Mouse (Mus musculus): ENCODE results near the gene Setd1b.

The Setd1b gene

GRCm38 (mm10) chr5:123142161-123143157 lies at the start of gene Setd1b:
TSS of gene Setd1b (plus strand) at chr5:123142193.
- DNase-seq (ENCODE audit: low spot score), result peak; percentile 40

GRCm38 (mm10) chr5:123093077-123093633 lies 48.8 kb upstream of the Setd1b start:
- no peak for DNase-seq (ENCODE audit: low spot score)

- peak; percentile 17 for DNase-seq (ENCODE audit: low spot score)
Measured at GRCm38 (mm10) chr5:123094238-123094991, 47.6 kb upstream of the Setd1b start.

GRCm38 (mm10) chr5:123096299-123096698 lies 45.7 kb upstream of the Setd1b start:
- DNase-seq (ENCODE audit: low spot score), result no peak

GRCm38 (mm10) chr5:123098487-123098886 lies 43.5 kb upstream of the Setd1b start:
- no peak for DNase-seq (ENCODE audit: low spot score)

- no peak for DNase-seq (ENCODE audit: low spot score)
Measured at GRCm38 (mm10) chr5:123102376-123102775, 39.6 kb upstream of the Setd1b start.

GRCm38 (mm10) chr5:123103556-123103955 lies 38.4 kb upstream of the Setd1b start:
- DNase-seq (ENCODE audit: low spot score), result no peak

DNA sequence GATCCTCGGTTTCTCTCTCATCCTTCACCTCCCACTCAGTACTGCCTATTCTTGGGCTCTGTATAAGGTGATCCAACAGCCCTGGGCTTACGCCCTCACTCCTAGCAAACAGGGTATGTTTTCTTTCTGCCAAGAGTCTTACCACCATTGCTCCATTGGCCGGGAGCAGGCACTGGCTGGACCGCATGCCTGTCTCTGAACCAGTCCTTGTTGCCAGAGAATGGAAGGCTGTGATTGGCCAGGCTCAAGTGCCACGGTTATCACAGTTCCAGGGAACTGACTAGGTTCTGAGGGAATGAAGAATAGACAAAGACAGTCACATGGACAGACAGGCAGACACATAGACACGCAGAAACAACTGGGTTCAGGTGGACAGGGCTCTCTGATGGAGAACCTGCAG lies 37.2 kb upstream of the Setd1b start:
- DNase-seq (ENCODE audit: low spot score), result no peak

DNA sequence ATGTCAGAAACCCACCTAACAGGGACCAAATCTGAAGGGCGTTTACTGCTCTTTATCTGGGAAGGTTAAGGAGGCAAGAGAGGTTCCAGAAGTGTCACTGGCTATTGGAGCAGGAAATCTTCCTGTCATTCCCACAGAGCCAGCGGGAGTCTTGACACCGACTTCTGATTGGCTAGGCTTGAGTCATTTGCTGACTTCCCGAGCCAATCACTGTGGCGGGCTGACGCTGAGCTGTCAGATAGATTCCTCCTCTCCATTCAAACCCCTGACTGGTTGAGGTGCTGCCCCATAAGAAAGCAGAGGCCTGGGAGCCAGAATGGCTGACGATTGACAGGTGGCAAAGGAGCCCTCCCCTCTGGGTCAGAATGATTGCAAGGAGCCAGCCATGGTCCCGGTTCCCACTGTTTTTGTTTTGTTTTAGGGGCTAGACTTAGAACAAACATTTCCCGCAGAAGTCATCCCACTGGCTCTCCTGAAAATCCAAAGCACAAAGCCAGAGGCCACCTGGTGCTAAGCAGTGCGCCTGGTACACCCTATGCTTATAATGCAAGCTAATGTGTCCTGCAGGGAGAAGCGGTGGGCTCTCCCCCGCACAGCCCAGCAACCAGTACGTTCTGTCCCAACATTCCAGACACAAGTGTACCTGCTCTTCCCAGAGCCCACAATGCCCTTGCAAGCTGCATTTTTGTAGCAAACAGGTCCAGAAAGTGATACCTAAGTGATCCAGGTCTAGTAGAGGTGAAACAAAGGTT lies 32.4 kb upstream of the Setd1b start:
- no peak for DNase-seq (ENCODE audit: low spot score)

DNA sequence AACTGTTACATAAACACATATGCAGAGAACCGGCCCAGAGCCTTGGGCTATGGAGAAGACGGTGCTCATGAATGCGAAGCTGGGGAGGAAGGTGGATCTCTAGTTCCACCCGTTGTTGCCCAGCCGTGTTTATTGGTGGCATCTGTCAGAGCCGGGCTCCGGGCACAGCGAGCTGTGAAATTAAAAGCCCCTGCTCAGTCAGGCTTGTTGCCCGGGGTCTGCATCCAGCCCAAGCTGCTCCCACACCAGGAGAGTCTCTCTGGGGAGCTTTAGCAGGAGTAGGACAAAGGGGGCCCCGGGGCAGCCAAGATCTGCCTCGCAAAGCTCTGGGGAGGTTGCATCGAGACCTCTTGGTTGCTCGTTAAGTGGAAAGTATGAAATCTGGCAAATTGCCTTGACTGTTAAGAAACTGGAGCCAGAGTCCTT lies 31.7 kb upstream of the Setd1b start:
- no peak for DNase-seq (ENCODE audit: low spot score)

- no peak for DNase-seq (ENCODE audit: low spot score)
Measured at GRCm38 (mm10) chr5:123114109-123114508, 27.9 kb upstream of the Setd1b start.

- DNase-seq (ENCODE audit: low spot score), result no peak
Measured at GRCm38 (mm10) chr5:123114924-123115323, 27.1 kb upstream of the Setd1b start.

GRCm38 (mm10) chr5:123116080-123116479 lies 25.9 kb upstream of the Setd1b start:
- DNase-seq (ENCODE audit: low spot score), result no peak

GRCm38 (mm10) chr5:123117257-123117656 lies 24.7 kb upstream of the Setd1b start:
- DNase-seq (ENCODE audit: low spot score), result peak; percentile 55

DNA sequence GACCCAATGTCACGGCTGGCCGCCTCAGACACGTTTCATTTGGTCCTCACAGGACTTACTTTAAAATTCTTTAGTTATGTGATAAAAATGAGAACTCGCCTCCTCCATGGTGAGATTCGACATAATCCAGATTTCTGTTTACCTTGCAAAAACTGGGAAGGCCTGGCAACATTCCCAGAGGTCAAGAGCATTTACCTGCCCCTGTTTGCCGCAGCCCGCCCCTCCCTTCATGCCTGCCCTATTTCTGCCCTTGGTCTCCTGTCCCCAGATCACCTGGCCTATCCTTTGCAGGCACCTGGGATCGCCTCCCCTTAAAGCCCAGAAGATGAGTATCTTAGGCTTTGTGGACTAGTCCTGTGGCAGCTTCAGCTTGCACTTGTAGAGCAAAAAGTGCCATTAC lies 24.2 kb upstream of the Setd1b start:
- DNase-seq (ENCODE audit: low spot score), result no peak

DNA sequence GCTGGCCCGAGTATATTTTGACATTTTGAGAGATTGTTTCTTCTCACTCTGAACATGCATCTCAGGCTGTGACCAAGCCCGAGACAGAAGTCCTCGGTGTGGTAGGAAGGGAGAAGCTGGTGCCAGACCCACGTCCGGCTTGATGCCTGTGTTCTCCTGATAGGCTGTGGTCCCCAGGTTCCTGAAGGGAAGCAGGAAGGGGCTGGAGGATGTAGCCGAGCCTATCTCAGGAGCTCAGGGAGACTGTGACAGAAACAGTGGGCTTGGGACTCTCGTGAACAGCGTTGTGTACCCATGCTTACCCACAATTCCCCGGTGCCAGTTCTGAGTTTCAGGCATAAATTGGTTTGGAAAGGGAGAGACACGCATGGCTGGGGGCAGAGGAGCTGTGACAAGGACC lies 23.2 kb upstream of the Setd1b start:
- DNase-seq (ENCODE audit: low spot score), result no peak

DNA sequence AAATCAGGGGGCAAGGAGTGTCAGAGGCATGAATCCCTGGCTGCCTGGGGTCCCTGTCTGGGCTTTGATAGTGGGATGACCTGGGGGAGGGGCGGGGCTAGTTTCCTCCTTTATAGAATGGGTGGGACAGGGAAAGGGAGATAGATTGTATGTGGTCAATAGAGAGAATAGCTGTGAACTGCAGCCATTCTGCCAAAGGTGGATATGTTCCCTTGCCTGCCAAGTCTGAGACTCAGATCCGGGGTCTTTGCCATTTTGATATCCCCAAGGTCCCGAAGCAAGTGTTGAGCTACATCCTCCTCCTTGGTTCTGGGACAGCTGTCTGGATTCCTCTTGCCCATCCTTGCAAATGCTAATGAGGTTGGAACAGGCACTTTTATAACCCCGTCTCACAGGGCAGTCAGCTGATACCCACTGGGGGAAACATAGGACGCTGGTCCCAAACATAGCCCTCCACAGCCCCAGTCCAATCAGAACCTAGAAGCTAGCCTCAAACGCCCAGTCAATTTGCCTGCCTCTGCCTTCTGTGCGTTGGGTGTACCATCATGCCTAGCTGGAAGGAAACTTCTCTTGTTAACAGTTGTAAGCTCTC lies 21.3 kb upstream of the Setd1b start:
- DNase-seq (ENCODE audit: low spot score), result no peak

GRCm38 (mm10) chr5:123122181-123122580 lies 19.8 kb upstream of the Setd1b start:
- no peak for DNase-seq (ENCODE audit: low spot score)

DNA sequence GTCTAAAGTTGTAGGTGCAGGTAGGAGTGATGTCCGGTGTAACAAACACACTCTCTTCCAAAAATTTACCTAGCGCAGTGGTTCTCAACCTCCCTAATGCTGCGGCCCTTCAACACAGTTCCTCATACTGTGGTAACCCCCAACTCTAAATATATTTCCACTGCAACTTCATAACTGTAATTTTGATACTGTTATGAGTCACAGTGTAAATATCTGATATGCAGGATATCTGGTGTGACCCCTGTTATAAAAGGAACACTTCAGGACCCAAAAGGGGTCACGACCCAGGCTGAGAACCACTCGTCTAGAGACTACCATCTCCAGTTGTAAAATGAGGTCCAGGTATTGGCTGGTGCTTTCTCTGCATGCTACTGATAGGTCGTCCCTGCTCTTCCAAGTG lies 16.9 kb upstream of the Setd1b start:
- no peak for DNase-seq (ENCODE audit: low spot score)

- DNase-seq (ENCODE audit: low spot score), result no peak
Measured at GRCm38 (mm10) chr5:123125638-123126406, 16.2 kb upstream of the Setd1b start.

- DNase-seq (ENCODE audit: low spot score), result no peak
Measured at GRCm38 (mm10) chr5:123127031-123127430, 15.0 kb upstream of the Setd1b start.

Measured in MN1 (cell line).